7 mouse cellular contexts compared by ENCODE assay signal in genomic region chr16:78452303-78452702, GRCm38 (mm10).
DNase-seq lines count a peak whose midpoint lies in the region; ATAC-seq lines count a peak whose summit lies in the region.

No protein-coding gene starts in this region.

- 15% methylated on average over 10 of the region's 10 CpGs for WGBS in liver, embryonic 11.5 days
- WGBS in forebrain, embryonic 16.5 days = 4% methylated on average over 10 of the region's 10 CpGs

- H3K4me1 ChIP-seq in liver, embryonic 11.5 days (replicated peaks; ENCODE audit: control insufficient read depth, insufficient read depth, low read length) = no peaks in the 10 kb centered on the region
- H3K4me1 ChIP-seq in forebrain, embryonic 16.5 days (replicated peaks; ENCODE audit: control insufficient read depth, insufficient read depth, low read length) = no peaks in the 10 kb centered on the region

- no peaks in the 10 kb centered on the region for H3K36me3 ChIP-seq in liver, embryonic 11.5 days (ENCODE audit: control insufficient read depth, insufficient read depth, low read length)
- H3K36me3 ChIP-seq in forebrain, embryonic 16.5 days (ENCODE audit: control insufficient read depth, insufficient read depth) = no peaks in the 10 kb centered on the region

- ATAC-seq in liver, embryonic 11.5 days (replicated peaks; ENCODE audit: low FRiP score) = no peak
- peak; percentile 63; the same call in 1 of the 2 replicates for ATAC-seq in forebrain, embryonic 16.5 days

- H3K9ac ChIP-seq in liver, embryonic 11.5 days (ENCODE audit: low read depth, low read length) = no peak overlapping the region
- H3K9ac ChIP-seq in forebrain, embryonic 16.5 days (replicated peaks; ENCODE audit: low read depth, low read length) = no peak overlapping the region

- H3K4me2 ChIP-seq in liver, embryonic 11.5 days = no peak overlapping the region
- no peak overlapping the region for H3K4me2 ChIP-seq in forebrain, embryonic 16.5 days (ENCODE audit: low read length)

- no peaks in the 10 kb centered on the region for H3K9me3 ChIP-seq in liver, embryonic 11.5 days (ENCODE audit: control insufficient read depth, low read length)
- no peaks in the 10 kb centered on the region for H3K9me3 ChIP-seq in forebrain, embryonic 16.5 days (ENCODE audit: control insufficient read depth, low read length)

- no peaks in the 10 kb centered on the region for H3K27me3 ChIP-seq in liver, embryonic 11.5 days (replicated peaks; ENCODE audit: control insufficient read depth, insufficient read depth, low read length)
- no peaks in the 10 kb centered on the region for H3K27me3 ChIP-seq in forebrain, embryonic 16.5 days (replicated peaks; ENCODE audit: control insufficient read depth, insufficient read depth, low read length)

- no peak overlapping the region for H3K27ac ChIP-seq in liver, embryonic 11.5 days (ENCODE audit: low read depth, low read length)
- H3K27ac ChIP-seq in forebrain, embryonic 16.5 days (ENCODE audit: low read length) = no peak overlapping the region

- intact Hi-C loops in left cerebral cortex, postnatal 25 days (cut with DNase I) = loop anchor here (1.0 to 5.0 kb wide), 4 partner anchors 125 to 500 kb away; partner anchors contain the start of gene D16Ertd472e

- peak; percentile 27 for DNase-seq in liver
- DNase-seq in liver, embryonic 11.5 days (ENCODE audit: low spot score) = no peak
- peak; percentile 52 for DNase-seq in MEL-GATA-1-ER (ENCODE audit: extremely low read depth, low read depth)
- DNase-seq in c-Kit-negative CD71-positive TER-119-positive erythroid progenitor cells, embryonic 14.5 days (ENCODE audit: low read depth, low spot score) = peak; percentile 1
- DNase-seq in left cerebral cortex, postnatal 25 days (ENCODE audit: low spot score in 2 of 2) = peak; percentile 61 to 71
- peak; percentile 85 for DNase-seq in retina, postnatal 1 day

- no peak overlapping the region for H3K4me3 ChIP-seq in liver, embryonic 11.5 days (ENCODE audit: low read depth, low read length)
- H3K4me3 ChIP-seq in forebrain, embryonic 16.5 days (replicated peaks; ENCODE audit: low read length) = no peak overlapping the region
